Mouse (Mus musculus): ENCODE measurements at regions not wholly inside any gene's neighbourhood (a gene's known extent, or its start where the extent isn't known, plus 50 kb on each side); places are given as distances from the start of the nearest gene placed in this dataset.

DNA sequence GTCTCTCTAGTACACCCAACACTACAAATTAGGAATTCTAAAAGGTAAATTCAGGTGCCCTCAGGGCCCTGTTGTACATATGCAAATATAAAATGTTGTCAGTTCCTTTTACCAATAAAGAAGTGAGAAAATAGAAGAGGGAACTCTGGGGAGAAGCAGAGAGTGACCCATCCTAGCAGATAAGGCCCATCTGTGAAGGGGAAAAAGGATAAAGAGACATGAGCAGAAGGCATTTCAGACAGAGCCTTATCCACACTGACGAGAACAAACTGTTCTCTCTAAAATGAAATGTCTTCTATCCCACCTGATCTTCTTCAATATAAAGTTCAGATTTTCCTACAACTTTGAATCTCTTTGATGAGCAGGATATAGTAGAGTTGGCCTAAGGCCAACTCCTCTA, 114.5 kb upstream of the Ldah start:
- TF ChIP-seq CTCF (IDR thresholded peaks at IDR 0.05 in 2 of 3, conservative IDR thresholded peaks at IDR 0.05 in 1 of 3; ENCODE audit: control insufficient read depth in 1 of 3, insufficient read depth in 1 of 3, low read depth in 2 of 3, low read length in 3 of 3, poor library complexity in 1 of 3, severe bottlenecking in 1 of 3) (no peak), MXI1 (IDR thresholded peaks at IDR 0.05; ENCODE audit: low read depth, low read length) (no peak), NELFE (IDR thresholded peaks at IDR 0.05; ENCODE audit: low read depth, low read length) (no peak), JUND (IDR thresholded peaks at IDR 0.05; ENCODE audit: low read depth, low read length) (no peak)

Data from MEL (cell line).